Comparison of ENCODE assay signal across 22 mouse cellular contexts in the genomic region with DNA sequence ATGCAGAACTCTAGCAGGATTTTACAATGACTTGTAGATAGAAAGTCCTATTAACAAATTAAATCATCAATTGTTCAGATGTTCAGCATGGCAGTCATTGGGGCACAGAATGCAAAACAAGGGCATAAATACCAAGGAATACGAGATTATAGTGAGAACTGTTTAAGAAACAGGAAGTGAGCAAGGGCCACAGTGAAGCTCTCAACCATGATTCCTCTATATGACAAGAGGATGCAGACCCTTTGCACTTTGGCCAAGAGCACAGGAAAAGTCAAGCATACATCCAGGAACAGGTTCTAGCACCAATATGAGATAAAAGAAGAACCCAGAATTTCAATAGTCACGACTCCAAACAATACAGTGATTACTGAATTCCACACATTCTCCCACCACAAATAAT. TPM values are rescaled to one million over a fixed set of nuclear protein-coding genes. Genes with fewer than 3 reads are reported as not detected.
"Had no signal": no experiment of that assay in that cellular context is flagged by ENCODE, and none has a peak within 500 bp of the region (broad histone marks: within the 10 kb centered on the region; RNA-seq: fewer than 3 reads in every experiment).

No protein-coding gene starts in this region.

- H3K9ac ChIP-seq: kidney, embryonic 15.5 days; limb, embryonic 15.5 days; liver, embryonic 13.5 days; midbrain, embryonic 12.5 days had no signal

- H3K9me3 ChIP-seq: kidney, embryonic 15.5 days; limb, embryonic 15.5 days; liver, embryonic 13.5 days; midbrain, embryonic 12.5 days had no signal

- H3K4me2 ChIP-seq: kidney, embryonic 15.5 days; limb, embryonic 15.5 days; liver, embryonic 13.5 days; midbrain, embryonic 12.5 days had no signal

- H3K27ac ChIP-seq: kidney, embryonic 15.5 days; limb, embryonic 15.5 days; liver, embryonic 13.5 days; midbrain, embryonic 12.5 days; stomach, postnatal 0 days had no signal

- H3K36me3 ChIP-seq: kidney, embryonic 15.5 days; limb, embryonic 15.5 days; liver, embryonic 13.5 days; midbrain, embryonic 12.5 days had no signal

- H3K4me1 ChIP-seq: kidney, embryonic 15.5 days; limb, embryonic 15.5 days; liver, embryonic 13.5 days; midbrain, embryonic 12.5 days had no signal

- DNase-seq: kidney, adult 18-20 months; kidney, postnatal 25 days; layer of hippocampus, adult 9-11 months; layer of hippocampus, postnatal 36 days; liver, embryonic 13.5 days; lung, adult 18-20 months; lung, postnatal 4 days; right cerebral cortex, adult 18-20 months; right cerebral cortex, postnatal 25 days; thymus, postnatal 4 days had no signal

- H3K4me3 ChIP-seq: kidney, embryonic 15.5 days; limb, embryonic 15.5 days; liver, embryonic 13.5 days; midbrain, embryonic 12.5 days had no signal

- H3K27me3 ChIP-seq: kidney, embryonic 15.5 days; limb, embryonic 15.5 days; liver, embryonic 13.5 days; midbrain, embryonic 12.5 days had no signal

RNA-seq across cellular contexts. Expression of gene Ifi209, which starts 4.0 kb away (rescaled TPM):
- total RNA-seq: layer of hippocampus, adult 18-20 months; layer of hippocampus, postnatal 36 days; left cerebral cortex, postnatal 25 days had no signal
- polyA plus RNA-seq: neural tube, embryonic 14.5 days had no signal

RNA-seq across cellular contexts. Expression of gene Ifi213, which starts 27.6 kb away (rescaled TPM):
- total RNA-seq: layer of hippocampus, adult 18-20 months; layer of hippocampus, postnatal 36 days; left cerebral cortex, postnatal 25 days had no signal
- polyA plus RNA-seq: limb, embryonic 11.5 days; liver, embryonic 13.5 days; lung, embryonic 16.5 days; midbrain, embryonic 12.5 days; midbrain, postnatal 0 days; neural tube, embryonic 14.5 days had no signal

RNA-seq across cellular contexts. Expression of gene Ifi208, which starts 46.8 kb away (rescaled TPM):
- total RNA-seq: layer of hippocampus, adult 18-20 months; layer of hippocampus, postnatal 36 days; left cerebral cortex, adult 8-10 months; left cerebral cortex, postnatal 25 days; midbrain, postnatal 0 days had no signal
- polyA plus RNA-seq: intestine, embryonic 14.5 days; kidney, embryonic 15.5 days; limb, embryonic 11.5 days; liver, embryonic 13.5 days; midbrain, postnatal 0 days; neural tube, embryonic 14.5 days; stomach, postnatal 0 days had no signal
